Mouse (Mus musculus): ENCODE measurements at regions not wholly inside any gene's neighbourhood (a gene's known extent, or its start where the extent isn't known, plus 50 kb on each side); places are given as distances from the start of the nearest gene placed in this dataset.

DNA sequence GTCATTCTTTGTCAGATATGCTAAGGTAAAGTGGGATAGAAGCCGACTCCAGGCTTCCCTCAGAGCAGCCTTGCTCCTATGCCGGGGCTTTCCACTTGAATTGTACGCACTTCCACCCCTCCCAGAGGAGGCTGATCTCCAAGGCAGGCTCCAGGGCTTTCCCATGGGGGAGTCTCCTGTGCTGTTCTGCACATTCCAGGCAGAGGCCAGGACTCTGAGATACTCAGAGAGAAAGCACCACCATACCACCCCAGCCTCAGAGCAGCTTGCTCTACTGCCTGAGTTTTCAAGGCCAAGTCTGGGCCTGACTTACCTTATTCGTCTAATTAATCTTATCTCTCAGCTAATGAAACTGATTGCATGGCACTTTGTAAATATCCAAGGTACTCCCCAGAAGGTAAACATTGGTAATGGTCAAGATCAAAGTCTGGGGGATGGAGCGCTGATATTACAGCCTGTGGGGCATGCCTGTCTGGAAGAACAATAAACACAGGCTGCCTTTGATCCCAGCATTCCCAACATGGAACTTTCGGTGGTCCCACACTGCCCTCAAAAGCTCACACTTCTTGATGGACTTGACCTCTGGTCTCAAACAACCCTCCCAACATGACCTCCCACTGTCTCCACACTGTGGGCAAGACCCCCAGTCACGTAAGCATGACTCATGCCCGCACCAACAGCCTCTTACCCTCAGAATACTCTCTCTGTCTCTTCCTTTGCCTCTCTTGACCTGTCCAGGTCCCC is 111.6 kb upstream of the Nfe2l3 start:
- in situ Hi-C loops (cut with MboI; ENCODE audit: low pct_unique_long_range_greater_than_20kb in 1 of 2, low sequenced_read_pairs in 2 of 2, unreplicated experiment in 1 of 2) = no loop called here

DNA sequence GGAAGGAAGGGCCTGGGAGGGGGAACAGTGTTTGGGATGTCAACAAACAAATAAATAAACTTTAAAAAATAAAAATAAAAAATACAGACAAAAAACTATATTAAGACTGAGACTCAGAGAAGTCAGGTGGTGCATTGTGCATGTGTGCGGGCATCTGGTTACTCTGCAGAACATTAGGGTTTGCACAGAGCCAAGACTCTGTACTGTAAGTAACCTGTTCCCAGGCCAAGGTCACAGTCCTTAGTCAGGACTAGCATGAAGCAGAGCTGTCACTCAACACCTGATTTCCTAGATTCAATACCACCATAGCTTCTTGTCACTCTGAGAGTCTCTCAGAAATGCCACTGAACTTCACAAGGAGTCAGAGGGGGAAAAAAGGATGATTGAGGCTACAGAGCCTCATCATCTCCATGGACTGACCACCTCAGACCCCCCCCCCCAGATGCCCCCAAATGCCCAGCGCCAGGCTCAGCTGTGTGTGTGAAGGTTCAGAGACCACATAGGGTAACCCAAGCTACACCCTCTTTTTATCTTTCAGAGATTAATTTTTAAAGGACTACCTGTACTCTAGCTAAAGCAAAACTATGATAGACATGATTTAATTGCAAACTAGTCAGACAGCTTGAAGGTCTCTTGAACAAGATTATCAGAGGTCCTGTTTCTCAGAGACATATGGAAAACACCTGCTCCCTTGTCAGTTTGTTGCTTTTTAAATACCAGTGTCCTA is 106.2 kb upstream of the Nfe2l3 start:
- in situ Hi-C loops (cut with MboI; ENCODE audit: low pct_unique_long_range_greater_than_20kb in 1 of 2, low sequenced_read_pairs in 2 of 2, unreplicated experiment in 1 of 2) = no loop called here

DNA sequence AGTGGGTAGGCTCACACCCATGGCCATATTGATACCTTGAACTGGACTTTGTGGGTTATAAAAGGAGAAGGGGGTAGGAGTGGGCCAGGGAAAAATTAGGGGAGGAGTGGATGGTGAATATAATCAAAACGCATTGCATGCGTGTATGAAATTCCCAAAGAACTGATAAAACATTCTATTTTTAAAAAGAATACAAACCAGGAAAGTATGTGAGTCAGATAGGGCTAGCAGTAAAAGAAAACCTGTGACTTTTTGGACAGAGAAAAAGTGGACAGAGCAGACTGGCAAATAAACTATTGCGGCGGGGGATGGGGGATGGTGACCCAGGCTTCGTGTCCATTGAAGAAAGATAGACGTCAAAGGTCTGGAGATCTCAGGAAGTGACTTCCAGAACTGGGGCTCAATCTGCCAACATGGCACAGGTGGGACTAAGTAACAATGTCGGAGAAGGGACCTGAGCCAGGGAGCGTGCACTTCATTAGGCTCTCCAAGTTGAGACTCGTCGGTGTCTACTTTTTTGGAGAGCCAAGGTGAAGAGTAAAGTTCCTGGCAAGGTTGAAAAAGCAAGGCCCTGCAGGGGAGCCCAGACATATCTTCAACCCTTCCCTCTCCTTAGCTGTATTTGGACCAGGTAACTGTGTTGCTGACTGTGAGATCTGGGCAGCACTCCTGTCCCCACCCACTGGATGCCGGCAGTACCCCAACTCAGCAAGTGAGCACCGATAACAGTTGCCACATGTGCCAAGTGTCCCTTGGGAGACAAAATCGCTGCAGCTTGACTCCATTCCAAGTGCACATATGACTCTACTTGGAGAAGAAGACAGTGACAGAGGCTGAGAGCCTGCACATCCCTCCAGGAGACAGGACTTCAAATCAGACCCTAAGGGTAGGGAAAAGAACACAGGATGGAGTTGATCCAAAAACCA is 103.1 kb upstream of the Nfe2l3 start:
- in situ Hi-C loops (cut with MboI; ENCODE audit: low pct_unique_long_range_greater_than_20kb in 1 of 2, low sequenced_read_pairs in 2 of 2, unreplicated experiment in 1 of 2) = no loop called here

DNA sequence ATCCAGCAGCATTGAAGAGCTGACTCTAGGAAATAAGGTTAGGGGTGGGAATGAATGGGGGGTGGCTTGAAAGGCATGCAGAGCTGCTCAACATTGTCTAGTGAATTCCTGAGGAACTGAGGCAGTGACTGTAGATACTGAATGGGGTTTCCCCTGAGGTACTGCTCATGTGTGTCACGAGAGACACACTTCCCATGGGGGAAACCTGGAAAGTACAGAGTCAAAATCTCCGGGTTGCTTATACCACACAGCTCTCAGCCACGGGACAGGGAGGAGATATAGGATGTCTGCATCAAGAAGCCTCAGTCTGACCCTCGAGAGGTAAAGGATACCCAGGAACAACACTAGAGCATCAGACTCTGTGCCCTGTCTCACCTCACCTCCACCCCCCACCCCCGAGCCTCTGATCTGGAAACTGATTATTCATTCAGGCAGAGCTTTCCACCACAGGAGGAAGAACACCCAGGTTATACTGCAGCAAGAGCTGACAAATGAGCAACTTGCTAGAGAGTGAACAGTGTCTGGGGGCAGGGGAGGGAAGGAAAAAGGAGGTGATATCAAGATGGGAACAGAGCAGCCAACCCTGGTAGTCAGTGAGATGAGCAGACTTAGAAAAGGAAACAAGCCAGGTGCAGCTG is 102.3 kb upstream of the Nfe2l3 start:
- in situ Hi-C loops (cut with MboI; ENCODE audit: low pct_unique_long_range_greater_than_20kb in 1 of 2, low sequenced_read_pairs in 2 of 2, unreplicated experiment in 1 of 2) = no loop called here

DNA sequence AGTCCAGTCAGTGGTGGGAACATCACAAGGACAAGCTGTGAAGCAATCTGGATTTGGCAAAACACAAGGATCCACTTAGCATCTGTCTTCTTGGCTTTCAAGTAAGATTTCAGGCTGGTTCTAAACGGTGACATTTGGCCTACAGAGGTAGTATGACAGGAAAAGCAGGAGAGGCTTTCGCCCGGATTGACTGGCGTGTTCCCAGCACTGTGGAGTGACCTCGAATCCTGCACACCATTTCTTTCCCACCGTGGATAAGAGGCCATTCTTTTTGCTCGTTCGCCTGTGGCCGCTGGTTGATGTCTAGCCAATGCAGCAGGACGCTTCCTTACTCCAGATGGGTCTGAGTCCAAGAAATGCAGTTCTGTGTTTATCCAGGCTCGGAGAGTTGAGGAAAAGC is 99.6 kb upstream of the Nfe2l3 start:
- in situ Hi-C loops (cut with MboI; ENCODE audit: low pct_unique_long_range_greater_than_20kb in 1 of 2, low sequenced_read_pairs in 2 of 2, unreplicated experiment in 1 of 2) = no loop called here

DNA sequence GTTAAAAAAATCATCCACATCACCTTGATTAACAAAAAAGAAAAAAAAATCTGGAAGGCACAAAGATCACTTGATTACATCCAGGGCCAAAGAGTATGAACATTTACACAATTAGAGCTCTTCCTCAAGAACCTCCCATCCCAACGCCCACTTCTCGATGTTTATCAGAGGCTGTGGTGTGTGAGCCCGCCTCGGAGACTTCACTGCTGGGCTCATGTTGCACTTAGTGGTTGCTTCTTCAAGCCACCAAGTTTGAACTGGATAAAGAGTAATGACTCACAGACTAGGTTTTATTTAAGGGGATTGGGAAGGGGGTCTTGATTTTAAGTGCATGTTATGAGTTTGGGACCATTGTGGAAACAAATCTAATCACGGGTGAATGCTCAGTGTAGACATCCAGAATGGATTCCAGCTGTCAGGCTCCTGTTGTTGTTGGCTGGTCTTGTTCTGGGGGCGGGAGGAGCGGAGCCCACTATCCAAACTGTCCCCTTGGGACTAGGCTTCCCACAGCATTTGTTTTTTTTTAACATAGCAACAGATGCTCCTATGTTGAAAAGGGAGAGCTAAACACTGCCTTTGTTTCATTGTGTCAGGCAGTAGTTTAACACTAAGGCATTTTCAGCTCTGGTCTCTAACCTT is 98.6 kb upstream of the Nfe2l3 start:
- in situ Hi-C loops (cut with MboI; ENCODE audit: low pct_unique_long_range_greater_than_20kb in 1 of 2, low sequenced_read_pairs in 2 of 2, unreplicated experiment in 1 of 2) = no loop called here

DNA sequence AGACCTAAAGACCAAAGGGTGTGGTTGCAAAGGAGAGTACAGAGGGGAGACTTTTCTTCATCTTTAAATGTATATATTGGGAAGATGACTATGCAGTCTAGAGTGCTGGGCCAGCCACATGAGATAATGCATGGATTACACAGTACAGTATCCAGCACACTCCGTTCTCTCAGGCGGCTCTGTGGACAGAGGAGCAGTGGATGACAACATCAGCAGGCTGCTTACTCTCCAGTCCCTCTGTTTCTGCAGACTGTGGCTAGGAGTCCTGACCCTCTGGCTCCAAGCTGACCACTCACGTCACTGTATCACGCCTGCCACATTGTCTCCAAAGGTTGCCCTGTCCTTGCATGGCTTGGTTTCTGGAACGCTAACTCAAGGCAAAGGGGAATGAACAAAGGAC is 97.2 kb upstream of the Nfe2l3 start:
- in situ Hi-C loops (cut with MboI; ENCODE audit: low pct_unique_long_range_greater_than_20kb in 1 of 2, low sequenced_read_pairs in 2 of 2, unreplicated experiment in 1 of 2) = no loop called here

DNA sequence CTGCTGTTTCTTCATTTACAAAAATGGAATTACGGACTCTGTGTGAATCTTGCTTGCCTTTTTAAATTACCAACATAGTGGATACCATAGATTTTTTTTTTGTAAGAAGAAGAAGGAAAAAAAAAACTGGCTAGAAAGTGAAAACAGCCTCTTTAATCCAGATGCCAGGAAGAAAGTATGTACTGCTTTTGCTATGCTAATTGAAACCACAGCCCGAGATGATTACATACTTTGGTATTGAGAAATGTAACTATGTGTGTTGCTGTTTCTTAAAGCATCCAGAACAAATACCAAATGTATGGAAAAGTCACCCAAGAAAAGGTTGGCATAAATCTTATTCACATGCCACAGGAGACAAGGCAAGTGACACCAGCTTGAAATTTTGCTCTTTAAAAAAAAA is 93.2 kb upstream of the Nfe2l3 start:
- in situ Hi-C loops (cut with MboI; ENCODE audit: low pct_unique_long_range_greater_than_20kb in 1 of 2, low sequenced_read_pairs in 2 of 2, unreplicated experiment in 1 of 2) = no loop called here

DNA sequence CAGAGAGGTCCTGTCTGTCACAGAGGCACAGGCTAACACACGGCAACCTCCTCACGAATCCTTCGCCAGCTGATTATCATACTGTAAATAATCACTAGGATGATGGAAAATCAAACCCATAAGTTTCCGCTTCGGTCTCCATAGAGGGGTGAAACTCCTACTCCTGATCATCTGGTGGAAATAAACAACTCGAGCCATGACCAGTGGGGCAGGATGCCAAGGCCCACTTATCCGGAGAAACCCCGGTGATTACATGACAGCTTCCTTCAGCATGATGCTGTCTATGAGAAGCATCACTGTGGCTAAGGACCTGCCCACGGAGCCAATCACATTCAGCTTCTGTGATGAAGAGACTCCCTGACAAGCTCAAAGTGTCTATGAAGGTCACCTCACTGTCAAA is 84.7 kb upstream of the Nfe2l3 start:
- in situ Hi-C loops (cut with MboI; ENCODE audit: low pct_unique_long_range_greater_than_20kb in 1 of 2, low sequenced_read_pairs in 2 of 2, unreplicated experiment in 1 of 2) = no loop called here

DNA sequence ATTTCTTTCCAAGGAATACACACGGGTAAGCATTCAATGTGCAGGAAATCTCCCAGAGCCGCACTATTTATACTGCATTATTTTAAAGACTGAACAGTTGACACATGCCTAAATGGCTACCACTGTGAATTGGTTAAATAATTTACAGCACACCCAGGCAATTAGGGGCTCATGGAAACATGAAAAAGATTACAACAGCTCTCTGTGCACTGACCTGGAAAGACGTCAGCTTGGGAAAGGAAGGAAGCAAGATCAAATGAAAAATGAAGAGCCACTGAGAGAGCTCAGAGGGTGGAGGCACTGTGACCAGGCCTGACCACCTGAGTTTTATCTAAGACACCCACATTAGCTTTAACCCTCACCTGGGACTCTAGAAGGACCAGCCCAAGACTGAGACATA is 82.7 kb upstream of the Nfe2l3 start:
- in situ Hi-C loops (cut with MboI; ENCODE audit: low pct_unique_long_range_greater_than_20kb in 1 of 2, low sequenced_read_pairs in 2 of 2, unreplicated experiment in 1 of 2) = loop anchor here in 1 of 2 experiments (25.0 kb wide), 1 partner anchor 137 kb away; no protein-coding TSS in a partner anchor

DNA sequence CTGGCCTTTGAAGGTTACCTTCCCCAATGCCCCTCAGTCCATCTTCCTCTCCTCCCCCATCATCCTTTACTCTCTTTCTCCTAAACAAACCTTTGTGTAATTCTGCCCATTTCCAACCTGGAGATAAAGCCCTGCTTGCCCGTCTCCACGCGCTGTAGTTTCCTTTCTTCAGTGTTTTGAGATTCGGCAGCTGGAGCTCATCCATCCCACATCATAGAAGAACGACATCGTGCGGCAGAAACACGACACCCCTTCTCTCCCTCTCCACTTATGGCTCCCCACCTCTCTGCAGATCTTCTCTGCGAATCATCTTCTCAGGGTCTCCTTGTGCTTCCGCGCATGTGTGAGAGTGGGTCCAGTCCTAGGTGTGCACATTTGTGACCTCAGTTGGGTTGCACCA is 77.4 kb upstream of the Nfe2l3 start:
- in situ Hi-C loops (cut with MboI; ENCODE audit: low pct_unique_long_range_greater_than_20kb in 1 of 2, low sequenced_read_pairs in 2 of 2, unreplicated experiment in 1 of 2) = loop anchor here in 1 of 2 experiments (25.0 kb wide), 1 partner anchor 143 kb away; no protein-coding TSS in a partner anchor

DNA sequence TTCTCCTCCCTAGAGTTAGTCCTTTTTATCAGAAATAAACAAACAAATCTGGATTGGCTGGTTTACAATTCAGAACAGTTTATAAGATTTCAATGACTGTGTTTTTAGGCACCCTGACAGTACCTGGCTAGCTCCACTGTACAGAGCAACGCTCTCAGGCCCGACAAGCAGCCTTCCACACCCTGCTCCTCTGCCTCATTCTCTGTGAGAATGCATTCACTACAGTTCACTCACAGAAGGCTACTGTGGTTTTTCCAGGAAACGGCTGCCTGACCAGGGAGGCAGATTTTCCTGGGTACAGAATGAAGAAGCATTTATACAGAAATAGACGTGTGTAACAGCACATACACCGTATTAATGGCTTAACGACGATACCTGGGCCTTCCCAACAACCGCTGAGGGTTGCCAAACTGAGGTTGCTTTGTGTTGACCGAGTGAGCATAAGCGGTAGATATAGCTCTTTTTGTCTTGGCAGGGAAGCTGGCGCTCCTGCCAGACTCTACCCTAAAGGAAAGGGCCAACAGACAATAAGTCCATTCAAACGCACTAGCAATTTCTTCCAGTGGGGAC is 70.8 kb upstream of the Nfe2l3 start:
- in situ Hi-C loops (cut with MboI; ENCODE audit: low pct_unique_long_range_greater_than_20kb in 1 of 2, low sequenced_read_pairs in 2 of 2, unreplicated experiment in 1 of 2) = loop anchor here in 1 of 2 experiments (25.0 kb wide), 1 partner anchor 149 kb away; no protein-coding TSS in a partner anchor

DNA sequence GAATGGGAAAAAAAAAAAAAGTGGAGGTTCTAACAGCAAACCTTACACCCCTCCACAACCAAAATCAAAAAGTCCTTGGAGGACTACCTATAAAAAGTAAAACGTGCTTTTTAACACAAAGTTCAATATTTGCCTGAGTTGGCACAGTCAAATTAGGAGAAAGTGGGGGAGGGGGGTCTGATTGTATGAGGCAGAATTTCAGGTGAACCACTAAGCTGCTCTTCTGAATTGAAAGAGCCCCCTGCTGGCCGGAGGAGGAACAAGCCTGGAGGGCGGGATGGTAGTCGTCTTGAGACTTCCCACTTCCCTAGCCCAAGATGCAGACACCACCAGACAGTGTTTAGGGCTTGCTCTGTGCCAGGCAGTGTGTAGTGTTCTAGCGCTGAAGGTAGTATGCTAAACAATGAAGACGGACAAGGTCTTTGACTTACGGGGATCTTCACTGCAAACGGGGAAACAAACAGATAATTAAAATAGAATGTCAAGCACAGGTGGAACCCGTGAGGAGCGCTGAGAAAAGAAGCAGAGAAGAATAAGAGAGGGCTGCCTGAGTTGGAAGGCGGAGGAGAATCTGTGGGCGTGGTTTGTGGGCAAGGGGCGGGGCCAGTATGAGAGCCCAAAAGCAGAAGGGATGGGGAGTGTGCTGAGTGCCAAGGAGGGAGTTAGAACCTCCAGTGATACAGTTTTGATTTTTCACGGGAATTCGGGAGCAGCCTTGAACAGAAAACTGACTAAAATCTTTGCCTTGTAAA is 69.8 kb upstream of the Nfe2l3 start:
- in situ Hi-C loops (cut with MboI; ENCODE audit: low pct_unique_long_range_greater_than_20kb in 1 of 2, low sequenced_read_pairs in 2 of 2, unreplicated experiment in 1 of 2) = loop anchor here in 1 of 2 experiments (25.0 kb wide), 1 partner anchor 150 kb away; no protein-coding TSS in a partner anchor

DNA sequence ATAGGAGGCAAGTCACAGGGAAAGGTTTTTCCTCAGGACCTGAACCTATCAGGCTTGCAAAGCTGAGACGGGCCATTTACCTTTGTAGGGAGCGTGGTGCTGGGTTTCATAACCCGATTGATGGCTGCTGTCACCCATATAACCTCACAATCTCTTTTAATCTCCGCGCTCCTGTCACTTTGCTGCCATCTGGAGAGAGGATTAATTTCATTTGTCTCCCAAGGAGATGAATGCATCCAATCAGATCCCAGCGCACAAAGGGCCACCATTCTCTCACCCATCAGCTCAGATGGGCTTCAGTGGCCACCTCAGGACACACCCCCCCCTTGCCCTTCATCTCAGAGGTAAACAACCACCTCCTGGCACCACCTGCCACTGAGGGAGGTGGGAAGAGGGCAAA is 67.7 kb upstream of the Nfe2l3 start:
- in situ Hi-C loops (cut with MboI; ENCODE audit: low pct_unique_long_range_greater_than_20kb in 1 of 2, low sequenced_read_pairs in 2 of 2, unreplicated experiment in 1 of 2) = loop anchor here in 1 of 2 experiments (25.0 kb wide), 1 partner anchor 152 kb away; no protein-coding TSS in a partner anchor

DNA sequence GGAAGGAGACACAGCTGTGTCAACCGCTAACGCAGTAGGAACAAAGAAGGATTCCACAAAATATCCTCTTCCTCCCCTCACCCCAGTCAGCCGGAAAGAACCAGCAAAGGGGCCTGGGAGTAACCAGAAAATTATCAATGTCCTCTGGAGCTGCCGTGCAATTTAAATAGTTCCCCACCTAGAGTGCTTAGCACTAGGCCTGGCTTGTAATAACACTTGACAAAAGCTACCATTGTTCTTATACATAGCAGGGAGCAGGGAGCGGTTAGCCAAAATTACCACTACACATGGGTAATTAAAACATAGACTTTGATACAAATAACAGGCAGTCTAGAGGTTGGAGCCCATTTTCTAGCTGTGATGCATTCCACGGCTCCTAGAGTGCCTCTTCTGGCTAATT is 62.7 kb upstream of the Nfe2l3 start:
- in situ Hi-C loops (cut with MboI; ENCODE audit: low pct_unique_long_range_greater_than_20kb in 1 of 2, low sequenced_read_pairs in 2 of 2, unreplicated experiment in 1 of 2) = loop anchor here in 1 of 2 experiments (10.0 to 25.0 kb wide), 2 partner anchors 157 to 215 kb away; no protein-coding TSS in a partner anchor

DNA sequence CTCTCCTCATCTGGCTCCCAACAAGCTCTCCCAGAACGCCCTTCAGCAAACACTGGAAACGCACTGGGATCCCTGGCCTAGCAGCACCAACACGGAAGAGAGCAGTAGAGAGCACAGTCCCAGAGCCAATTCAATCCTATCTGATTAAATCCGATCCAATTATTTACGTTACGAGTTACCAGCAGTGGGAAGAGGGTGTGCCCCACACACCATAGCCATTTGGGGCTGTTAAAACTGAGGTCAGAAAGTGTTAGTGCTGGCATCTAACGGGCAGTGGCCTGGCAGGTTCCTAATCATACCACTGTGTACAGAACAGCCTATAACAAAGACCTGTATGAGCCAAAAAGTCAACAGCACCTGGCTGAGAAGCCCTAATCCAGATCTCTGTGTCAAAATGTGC is 60.1 kb upstream of the Nfe2l3 start:
- in situ Hi-C loops (cut with MboI; ENCODE audit: low pct_unique_long_range_greater_than_20kb in 1 of 2, low sequenced_read_pairs in 2 of 2, unreplicated experiment in 1 of 2) = loop anchor here in 1 of 2 experiments (10.0 to 25.0 kb wide), 2 partner anchors 160 to 212 kb away; no protein-coding TSS in a partner anchor

DNA sequence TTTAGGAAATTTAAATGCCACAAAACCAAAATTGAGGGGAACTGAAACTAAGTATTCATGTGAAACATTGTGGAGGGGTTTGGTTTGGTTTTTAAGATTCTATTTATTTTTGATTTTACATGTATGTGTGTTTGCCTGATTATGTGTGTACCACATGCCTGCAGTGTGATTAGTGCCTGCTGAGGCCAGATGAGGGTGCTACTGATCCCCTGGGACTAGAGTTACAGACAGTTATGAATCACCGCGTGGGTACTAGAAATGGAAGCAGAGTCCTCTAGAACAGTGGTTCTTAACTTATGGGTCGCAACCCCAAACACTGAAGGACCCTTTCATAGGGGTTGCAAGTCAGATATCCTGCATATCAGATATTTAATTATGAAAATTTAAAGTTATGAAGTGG is 54.0 kb upstream of the Nfe2l3 start:
- in situ Hi-C loops (cut with MboI; ENCODE audit: low pct_unique_long_range_greater_than_20kb in 1 of 2, low sequenced_read_pairs in 2 of 2, unreplicated experiment in 1 of 2) = loop anchor here in 1 of 2 experiments (10.0 kb wide), 1 partner anchor 206 kb away; no protein-coding TSS in a partner anchor
